Mouse (Mus musculus) midbrain, postnatal 0 days (tissue): Measurements from ENCODE around the gene Mettl21e. TPM values are rescaled to one million over a fixed set of nuclear protein-coding genes. Genes with fewer than 3 reads are reported as not detected.

Experiments
- ATAC-seq: fragments of 200-750 bp; cut with Nextera tagmentation; 2 replicates; pipeline ENCODE4 v1.8.0; 2017; ENCODE audit warnings: moderate number of reproducible peaks, mild to moderate bottlenecking, moderate TSS enrichment, moderate library complexity; ENCODE audit not compliant: low FRiP score
- DNase-seq: peaks from one replicate; pipeline ENCODE4 v3.0.0-alpha.2; 2015; ENCODE audit warnings: low spot score
- H3K27ac ChIP-seq: fragments of 300-500 bp; sonication (generic); 2 replicates; pipeline ENCODE4 v1.5.1; 2014; ENCODE audit warnings: low read depth, mild to moderate bottlenecking, low read length, mixed read lengths
- H3K27me3 ChIP-seq: fragments of 300-500 bp; sonication (generic); 2 replicates; pipeline ENCODE4 v1.6.1; 2014; ENCODE audit warnings: low read length, control low read depth, mixed read lengths; ENCODE audit not compliant: insufficient read depth
- H3K36me3 ChIP-seq: fragments of 300-500 bp; sonication (generic); 2 replicates; pipeline ENCODE4 v1.6.1; 2014; ENCODE audit warnings: low read length, control low read depth, mixed read lengths; ENCODE audit not compliant: insufficient read depth
- H3K4me1 ChIP-seq: fragments of 300-500 bp; sonication (generic); 2 replicates; pipeline ENCODE4 v1.6.1; 2014; ENCODE audit warnings: mild to moderate bottlenecking, control low read depth, antibody characterized with exemption, low read length, mixed read lengths; ENCODE audit not compliant: insufficient read depth
- H3K4me2 ChIP-seq: fragments of 300-500 bp; sonication (generic); 2 replicates; pipeline ENCODE4 v1.6.1; 2014; ENCODE audit warnings: low read depth, mild to moderate bottlenecking, low read length, mixed read lengths; ENCODE audit not compliant: poor library complexity, severe bottlenecking
- H3K4me3 ChIP-seq: fragments of 300-500 bp; sonication (generic); 2 replicates; pipeline ENCODE4 v1.5.1; 2014; ENCODE audit warnings: low read depth, mild to moderate bottlenecking, low read length, moderate library complexity
- H3K9ac ChIP-seq: fragments of 300-500 bp; sonication (generic); replicated peaks from 2 replicates; pipeline ENCODE4 v1.6.1; 2014; ENCODE audit warnings: mild to moderate bottlenecking, low read length, moderate library complexity, mixed read lengths; ENCODE audit not compliant: poor library complexity, severe bottlenecking
- H3K9me3 ChIP-seq: fragments of 300-500 bp; sonication (generic); 2 replicates; pipeline ENCODE4 v1.6.1; 2016; ENCODE audit warnings: low read length, control low read depth
- CTCF ChIP-seq: IDR thresholded peaks from 2 replicates; pipeline ENCODE4 v1.5.1; 2016; ENCODE audit warnings: antibody characterized with exemption, mild to moderate bottlenecking
- WGBS: fragments of 180-500 bp; shearing (Covaris S2); extraction: QIAGEN DNeasy Blood & Tissue Kit; methylation state at CpG from one replicate; pipeline ENCODE4 v1.1.7; 2014; 5-methylcytosine and 5-hydroxymethylcytosine counted together
- polyA plus RNA-seq: library from polyadenylated mRNA; unstranded; fragments of >200 nt; fragmentation: Nextera tagmentation; extraction: Ambion mirVana; gene quantifications from 2 replicates; pipeline ENCODE4 v1.2.1, GENCODE M21; 2015
- total RNA-seq: library from RNA; depleted of rRNA; stranded (reverse); fragments of >200 nt; gene quantifications from 2 replicates; pipeline ENCODE4 v1.2.3, GENCODE M21; 2014; rRNA removed

Gene Mettl21e
- total and polyA plus RNA-seq, 2 experiments from 2014 or later = not detected

DNA sequence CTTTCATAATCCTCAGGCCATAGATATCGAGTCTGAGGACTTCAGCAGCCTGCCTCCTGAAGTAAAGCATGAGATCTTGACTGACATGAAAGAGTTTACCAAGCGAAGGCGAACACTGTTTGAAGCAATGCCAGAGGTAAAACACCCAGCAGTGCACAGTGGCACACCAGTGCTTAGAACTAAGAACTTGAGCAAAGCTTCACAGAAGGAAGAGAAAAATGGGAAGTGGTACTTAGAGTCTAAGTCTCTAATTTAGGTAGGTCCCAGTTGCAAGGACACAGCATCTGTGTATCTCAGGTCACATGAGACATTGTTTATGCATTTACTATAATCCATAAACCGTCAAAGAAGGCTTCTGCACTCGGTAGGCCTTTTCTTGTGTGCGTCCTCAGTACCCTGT is 56.9 kb downstream of the Mettl21e start:
- 97% methylated on average over 6 of the region's 6 CpGs for WGBS
- H3K9me3 ChIP-seq = no peaks in the 10 kb centered on the region
- TF ChIP-seq CTCF = no peak

DNA sequence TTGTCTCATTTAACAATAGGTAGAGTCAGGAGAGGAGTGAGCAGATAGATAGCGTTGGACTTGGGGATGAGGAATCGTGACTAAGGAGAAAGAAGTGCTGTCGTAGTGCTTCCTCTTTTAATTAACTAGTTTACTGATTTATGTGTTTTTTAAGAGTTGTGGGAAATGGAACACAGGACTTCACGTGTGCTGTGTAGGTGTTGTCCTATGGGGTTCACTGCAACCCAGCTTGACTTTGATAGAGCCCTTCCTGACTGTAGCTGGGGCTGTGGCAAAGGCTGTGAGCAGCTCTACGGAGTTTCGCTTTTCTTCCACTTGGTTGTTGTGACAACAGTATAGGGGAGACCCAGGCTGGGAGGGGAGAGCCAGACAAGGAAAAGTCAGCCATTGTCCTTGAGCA is 60.4 kb downstream of the Mettl21e start:
- H3K36me3 ChIP-seq = peaks cover 41% of the 10 kb centered on the region
- no peak overlapping the region for H3K4me3 ChIP-seq
- no peak for ATAC-seq
- no peak for DNase-seq
- no peak overlapping the region for H3K27ac ChIP-seq
- no peak for TF ChIP-seq CTCF
- H3K9ac ChIP-seq = no peak overlapping the region
- H3K4me2 ChIP-seq = no peak overlapping the region
- no peaks in the 10 kb centered on the region for H3K4me1 ChIP-seq
- no peaks in the 10 kb centered on the region for H3K27me3 ChIP-seq
- 90% methylated on average over 6 of the region's 6 CpGs for WGBS
- H3K9me3 ChIP-seq = no peaks in the 10 kb centered on the region

More for the DNA sequence above, 56.9 kb downstream of the Mettl21e start:
- Histone ChIP-seq H3K4me1 (no peaks in the 10 kb centered on the region), H3K9ac (no peak overlapping the region), H3K4me2 (no peak overlapping the region), H3K27me3 (no peaks in the 10 kb centered on the region), H3K36me3 (peaks cover 61% of the 10 kb centered on the region), H3K27ac (no peak overlapping the region), H3K4me3 (no peak overlapping the region)
- ATAC-seq = no peak
- no peak for DNase-seq

DNA sequence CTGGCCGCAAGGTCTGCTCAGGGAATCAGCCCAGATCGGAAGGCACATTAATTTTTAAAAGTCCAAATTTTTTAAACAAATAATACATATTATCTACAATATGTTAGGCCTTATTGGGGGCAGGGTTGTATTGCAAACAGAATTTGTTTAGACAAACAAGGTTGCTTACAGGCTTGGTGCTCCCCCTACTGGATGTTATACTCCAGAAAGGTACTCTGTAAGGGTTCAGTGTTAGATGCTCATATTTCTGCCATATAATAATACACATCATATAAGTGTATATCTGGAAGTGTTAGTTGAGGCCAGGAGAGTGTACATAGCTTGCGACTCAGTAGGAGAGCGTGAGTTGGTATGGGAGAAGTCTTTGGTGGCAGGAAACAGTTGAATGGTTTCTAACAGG is 63.5 kb downstream of the Mettl21e start:
- WGBS = 95% methylated on average over 4 of the region's 4 CpGs
- Histone ChIP-seq H3K9me3 (no peaks in the 10 kb centered on the region), H3K27me3 (no peaks in the 10 kb centered on the region), H3K36me3 (peaks cover 18% of the 10 kb centered on the region), H3K9ac (no peak overlapping the region), H3K4me2 (no peak overlapping the region), H3K4me3 (no peak overlapping the region), H3K27ac (no peak overlapping the region), H3K4me1 (no peaks in the 10 kb centered on the region)
- peak; percentile 51 for TF ChIP-seq CTCF
- DNase-seq = peak; percentile 7
- no peak for ATAC-seq

Other genes starting within 250 kb of the Mettl21e start
- 0.88 and 2.7 TPM in 2 replicates for gene Mettl21c, start 198.9 kb downstream of the Mettl21e start, total RNA-seq
- 2.9 and 3.4 TPM in 2 replicates for gene Mettl21c, start 198.9 kb downstream of the Mettl21e start, polyA plus RNA-seq
- gene Gm8251, start 157.0 kb downstream of the Mettl21e start, total RNA-seq = 0.05 and 0.09 TPM in 2 replicates
- not detected in 2 replicates for gene Gm8251, start 157.0 kb downstream of the Mettl21e start, polyA plus RNA-seq
- 8.4 and 16.8 TPM in 2 replicates for gene Tex30, start 116.5 kb downstream of the Mettl21e start, total RNA-seq
- gene Tex30, start 116.5 kb downstream of the Mettl21e start, polyA plus RNA-seq = 30.4 and 37.2 TPM in 2 replicates
- 9.9 and 15.2 TPM in 2 replicates for gene Kdelc1, start 100.2 kb downstream of the Mettl21e start, total RNA-seq
- gene Kdelc1, start 100.2 kb downstream of the Mettl21e start, polyA plus RNA-seq = 15.5 and 16.7 TPM in 2 replicates
- 43.9 and 49.8 TPM in 2 replicates for gene Bivm, start 100.0 kb downstream of the Mettl21e start, total RNA-seq
- gene Bivm, start 100.0 kb downstream of the Mettl21e start, polyA plus RNA-seq = 22.2 and 23.1 TPM in 2 replicates
- 14.9 and 24.3 TPM in 2 replicates for gene Ercc5, start 71.2 kb downstream of the Mettl21e start, total RNA-seq
- gene Ercc5, start 71.2 kb downstream of the Mettl21e start, polyA plus RNA-seq = 18.8 and 23.6 TPM in 2 replicates